Mouse (Mus musculus): ENCODE results near the gene Zfp317.
"Not testable (repeated sequence)": the region's sequence is repeated elsewhere in the genome, so short reads cannot be mapped to it uniquely, and the experiment has no call there.

The Zfp317 gene

GRCm38 (mm10) chr9:19621843-19622822 lies at the start of gene Zfp317:
TSS of gene Zfp317 (plus strand) at chr9:19622102.
- peak; percentile 76 to 85 for DNase-seq (ENCODE audit: low spot score in 2 of 2)

- DNase-seq (ENCODE audit: low spot score in 2 of 2), result no peak
These were observed 39.6 kb upstream of the Zfp317 start, which contains the start of gene Olfr855 for GRCm38 (mm10) chr9:19582317-19582716. TSS of gene Olfr855 (plus strand) at chr9:19582617.

GRCm38 (mm10) chr9:19621297-19621696 lies 605 bp upstream of the Zfp317 start:
- DNase-seq (ENCODE audit: low spot score in 2 of 2), result no peak

- DNase-seq (ENCODE audit: low spot score in 2 of 2), result no peak
These were observed 7.7 kb downstream of the Zfp317 start for GRCm38 (mm10) chr9:19629574-19629973.

GRCm38 (mm10) chr9:19645193-19645592 lies 23.3 kb downstream of the Zfp317 start:
- DNase-seq (ENCODE audit: low spot score in 2 of 2), result no peak

- DNase-seq (ENCODE audit: low spot score in 2 of 2), result no peak
These were observed 68.4 kb downstream of the Zfp317 start for GRCm38 (mm10) chr9:19690281-19690680.

GRCm38 (mm10) chr9:19691426-19691825 lies 69.5 kb downstream of the Zfp317 start:
- no peak for DNase-seq (ENCODE audit: low spot score in 2 of 2)

GRCm38 (mm10) chr9:19692430-19692829 lies 70.5 kb downstream of the Zfp317 start:
- DNase-seq (ENCODE audit: low spot score in 2 of 2), result no peak

GRCm38 (mm10) chr9:19694285-19694684 lies 72.4 kb downstream of the Zfp317 start:
- DNase-seq (ENCODE audit: low spot score in 2 of 2), result not testable (repeated sequence)

GRCm38 (mm10) chr9:19694898-19695379 lies 73.0 kb downstream of the Zfp317 start:
- not testable (repeated sequence) for DNase-seq (ENCODE audit: low spot score in 2 of 2)
